Mouse (Mus musculus): ENCODE measurements around the gene Spred3.
"Not testable (repeated sequence)": the region's sequence is repeated elsewhere in the genome, so short reads cannot be mapped to it uniquely, and the experiment has no call there.

Gene Spred3

DNA sequence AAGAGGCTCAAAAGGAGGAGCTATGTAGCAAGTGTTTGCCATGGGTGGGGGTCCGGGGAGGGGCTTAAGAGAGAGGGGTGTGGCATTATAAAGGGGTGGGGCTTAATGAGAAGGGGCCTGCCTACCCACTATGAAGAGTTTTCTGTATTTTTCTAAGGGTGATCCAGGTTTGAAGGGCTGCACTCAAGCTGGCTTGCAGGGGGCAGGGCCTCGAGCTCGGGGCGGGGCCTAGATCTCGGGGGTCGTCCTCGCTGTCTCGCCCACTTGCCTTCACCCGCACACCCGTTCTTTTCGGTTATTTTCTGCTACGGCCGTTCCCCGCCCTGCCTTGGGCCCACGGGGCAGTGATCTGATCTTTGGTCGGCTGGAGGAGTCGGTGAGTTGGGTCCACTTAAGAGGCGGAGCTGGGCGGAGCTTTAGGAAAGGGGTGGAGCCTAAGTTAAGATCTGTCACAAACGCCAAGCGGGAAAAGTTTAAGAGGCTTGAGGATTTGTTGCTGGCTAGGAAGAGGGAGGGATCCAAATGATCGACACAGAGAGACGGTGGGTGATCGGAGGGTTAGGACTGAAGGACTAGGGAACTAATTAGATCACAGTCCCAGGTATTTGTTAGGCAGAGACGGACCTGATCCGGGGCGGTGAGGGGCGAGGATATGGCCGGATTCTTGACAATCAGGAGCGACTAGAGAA is at the start of gene Spred3, which contains the start of gene Ggn:
Gene Spred3 (minus strand): TSS at position 346 of the 689 bp plus-strand sequence.
Gene Ggn (plus strand): TSS at position 145 of the 689 bp plus-strand sequence.
- peak; percentile 80 for DNase-seq

GRCm38 (mm10) chr7:29214846-29215245 is 44.6 kb upstream of the Spred3 start:
- no peak for DNase-seq

DNA sequence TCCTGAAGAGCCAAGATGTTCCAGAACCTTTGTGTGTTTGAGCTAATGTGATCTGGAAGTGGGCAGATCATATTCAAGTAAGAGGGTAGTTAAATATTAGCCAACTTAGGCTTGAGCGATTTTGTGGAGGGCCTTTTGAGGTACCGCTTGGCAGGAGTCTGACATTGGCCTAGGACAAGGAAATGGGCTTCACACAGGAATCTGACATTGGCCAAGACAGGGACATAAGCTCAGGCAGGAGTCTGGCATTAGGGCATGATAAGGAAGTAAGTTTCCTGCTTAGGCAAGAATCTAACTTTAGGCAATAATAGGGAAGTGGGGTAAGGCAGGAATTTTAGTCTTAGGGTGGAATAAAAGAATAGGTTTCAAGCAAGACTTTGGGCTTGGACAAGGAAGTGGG is 44.0 kb upstream of the Spred3 start:
- DNase-seq: no peak

DNA sequence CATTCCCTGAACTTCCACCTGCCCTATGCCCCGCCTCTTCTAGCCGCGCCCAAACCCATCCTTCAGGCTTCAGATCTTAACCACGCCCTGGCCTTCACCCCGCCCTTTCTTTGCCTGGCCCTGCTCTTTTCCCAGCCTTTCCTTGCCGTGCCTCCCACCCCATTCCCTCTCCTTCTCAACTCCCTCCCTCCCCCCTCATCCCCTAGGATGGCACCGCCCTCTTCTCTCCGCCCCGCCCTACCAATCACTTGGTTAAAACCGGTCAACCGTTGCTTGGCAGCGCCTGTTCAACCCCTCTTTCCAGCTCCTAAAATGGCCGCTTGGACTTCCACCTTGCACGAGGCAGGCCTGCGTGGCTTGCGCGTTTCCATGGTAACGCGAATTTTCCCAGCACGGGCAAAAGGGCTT is 43.5 kb upstream of the Spred3 start, which contains the start of gene Catsperg1:
Gene Catsperg1 (minus strand): TSS at position 361 of the 408 bp plus-strand sequence.
- DNase-seq: peak; percentile 9

GRCm38 (mm10) chr7:29212775-29213560 is 42.8 kb upstream of the Spred3 start:
- not testable (repeated sequence) for DNase-seq

- peak; percentile 7 for DNase-seq
Observed at GRCm38 (mm10) chr7:29212199-29212765, 42.1 kb upstream of the Spred3 start.

DNA sequence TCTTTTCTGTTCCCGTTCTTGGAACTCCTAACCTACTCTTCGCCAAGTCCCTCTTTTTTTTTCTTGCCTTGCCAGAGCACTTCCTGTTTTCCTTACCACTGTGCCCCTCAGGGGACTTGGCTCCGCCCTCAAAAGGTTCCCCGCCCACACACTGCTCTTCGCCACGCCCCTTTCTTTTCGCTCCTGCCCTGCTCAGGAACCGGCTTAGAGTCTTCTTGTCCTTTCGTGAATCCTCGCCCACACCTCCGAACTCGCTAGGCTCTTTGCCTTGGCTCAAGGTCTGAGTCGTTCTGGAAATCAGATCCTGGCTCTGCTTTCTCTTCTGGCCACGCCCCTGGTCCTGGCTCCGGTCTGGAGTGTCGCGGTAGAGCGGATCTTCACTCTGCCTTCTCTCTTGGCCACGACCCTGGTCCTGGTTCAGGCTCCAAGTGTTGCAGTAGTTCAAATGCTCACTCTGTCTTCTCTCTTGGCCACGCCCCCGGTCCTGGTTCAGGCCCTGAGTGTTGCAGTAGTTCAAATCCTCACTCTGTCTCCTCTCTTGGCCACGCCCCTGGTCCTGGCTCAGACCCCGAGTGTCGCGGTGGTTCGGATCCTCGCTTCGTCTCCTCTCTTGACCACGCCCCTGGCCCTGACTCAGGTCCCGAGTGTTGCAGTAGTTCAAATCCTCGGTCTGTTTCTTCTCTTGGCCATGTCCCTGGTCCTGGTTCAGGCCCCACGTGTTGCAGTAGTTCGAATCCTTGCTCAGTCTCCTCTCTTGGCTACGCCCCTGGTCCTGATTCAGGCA is 41.4 kb upstream of the Spred3 start:
- DNase-seq: peak; percentile 91

GRCm38 (mm10) chr7:29211013-29211412 is 40.8 kb upstream of the Spred3 start:
- peak; percentile 70 for DNase-seq

- no peak for DNase-seq
Observed at GRCm38 (mm10) chr7:29202577-29202976, 32.4 kb upstream of the Spred3 start.

GRCm38 (mm10) chr7:29194230-29194629 is 24.0 kb upstream of the Spred3 start:
- DNase-seq: not testable (repeated sequence)

DNA sequence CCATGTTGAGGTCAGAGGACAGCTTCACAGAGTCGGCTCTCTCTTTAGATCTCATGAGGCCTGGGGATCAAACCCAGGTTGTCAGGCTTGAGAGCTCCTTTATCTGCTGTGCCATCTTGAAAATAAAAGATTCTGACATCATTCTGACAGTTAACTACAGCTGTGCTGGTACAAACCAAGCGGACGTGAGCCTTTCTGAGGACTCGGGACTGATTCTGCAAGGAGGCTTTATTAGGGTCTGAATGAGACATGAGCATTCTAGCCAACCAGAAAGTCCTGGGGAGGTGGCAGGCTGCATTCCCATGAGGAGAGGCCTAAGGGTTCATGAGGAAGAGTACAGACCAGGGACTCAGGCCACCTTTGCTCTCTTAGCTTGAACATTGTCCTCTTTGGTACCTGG is 11.1 kb upstream of the Spred3 start:
- DNase-seq: not testable (repeated sequence)

- DNase-seq: no peak
Observed at GRCm38 (mm10) chr7:29180854-29181236, 10.6 kb upstream of the Spred3 start.

DNA sequence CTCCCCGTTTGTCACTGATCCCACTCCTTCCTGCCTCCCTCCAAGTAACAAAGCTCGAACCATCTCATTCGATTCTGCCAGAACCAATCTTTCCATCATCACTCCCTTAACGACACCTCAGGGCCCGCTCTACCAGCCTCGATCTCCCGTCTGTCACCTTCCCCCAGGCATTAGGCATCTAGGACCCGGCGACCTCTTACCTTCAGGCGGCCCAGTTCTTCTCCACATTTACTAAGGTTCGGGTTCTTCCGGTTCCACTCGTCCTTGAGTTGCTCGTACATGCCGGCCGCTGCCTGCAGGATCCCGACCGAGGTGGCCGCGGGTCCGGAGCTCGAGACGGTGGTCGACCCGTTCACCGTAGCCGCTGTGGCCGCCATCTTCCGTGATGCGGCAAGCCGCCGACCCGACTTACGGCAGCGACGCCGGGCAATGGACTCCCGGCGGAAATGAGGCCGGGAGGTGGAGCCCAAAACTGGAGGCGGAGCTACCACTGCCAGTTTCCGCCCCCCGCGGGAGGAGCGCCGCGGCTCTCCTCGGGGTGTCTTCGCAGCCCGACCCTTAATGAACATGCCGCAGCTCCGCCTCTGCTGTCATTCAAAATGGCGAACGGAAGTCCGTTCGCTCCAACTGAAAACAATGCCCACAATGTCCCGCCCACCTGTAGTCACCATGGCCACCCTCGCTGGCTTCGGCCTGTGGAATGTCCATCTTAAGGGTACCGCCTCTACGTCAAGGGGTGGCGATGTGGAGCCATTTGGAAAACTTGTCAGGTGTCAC is 10.1 kb upstream of the Spred3 start, which contains the start of gene Psmd8:
Gene Psmd8 (minus strand): TSS at position 625 of the 777 bp plus-strand sequence.
- DNase-seq: peak; percentile 96

- no peak for DNase-seq
Observed at GRCm38 (mm10) chr7:29179323-29179722, 9.1 kb upstream of the Spred3 start.

DNA sequence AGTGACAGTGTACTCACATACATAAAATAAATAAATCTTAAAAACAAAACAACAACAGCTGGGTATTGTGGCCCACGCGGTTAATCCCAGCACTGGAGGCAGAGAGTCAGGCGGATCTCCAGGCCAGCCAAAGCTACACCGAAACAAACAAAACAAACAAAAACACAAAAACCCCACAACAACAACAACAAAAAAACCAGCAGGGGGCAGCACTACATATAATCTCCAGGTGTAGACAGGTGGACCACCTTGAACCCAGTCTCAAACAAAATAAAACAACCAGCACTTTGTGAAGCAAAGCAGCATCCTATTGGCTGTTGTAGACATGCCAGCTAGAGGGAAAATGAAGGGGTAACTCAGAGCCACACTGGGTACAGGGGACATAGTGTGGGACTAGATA is 7.9 kb upstream of the Spred3 start:
- DNase-seq: no peak

GRCm38 (mm10) chr7:29172390-29173016 is 2.3 kb upstream of the Spred3 start:
- DNase-seq: no peak

GRCm38 (mm10) chr7:29171562-29172097 is 1.4 kb upstream of the Spred3 start:
- no peak for DNase-seq

DNA sequence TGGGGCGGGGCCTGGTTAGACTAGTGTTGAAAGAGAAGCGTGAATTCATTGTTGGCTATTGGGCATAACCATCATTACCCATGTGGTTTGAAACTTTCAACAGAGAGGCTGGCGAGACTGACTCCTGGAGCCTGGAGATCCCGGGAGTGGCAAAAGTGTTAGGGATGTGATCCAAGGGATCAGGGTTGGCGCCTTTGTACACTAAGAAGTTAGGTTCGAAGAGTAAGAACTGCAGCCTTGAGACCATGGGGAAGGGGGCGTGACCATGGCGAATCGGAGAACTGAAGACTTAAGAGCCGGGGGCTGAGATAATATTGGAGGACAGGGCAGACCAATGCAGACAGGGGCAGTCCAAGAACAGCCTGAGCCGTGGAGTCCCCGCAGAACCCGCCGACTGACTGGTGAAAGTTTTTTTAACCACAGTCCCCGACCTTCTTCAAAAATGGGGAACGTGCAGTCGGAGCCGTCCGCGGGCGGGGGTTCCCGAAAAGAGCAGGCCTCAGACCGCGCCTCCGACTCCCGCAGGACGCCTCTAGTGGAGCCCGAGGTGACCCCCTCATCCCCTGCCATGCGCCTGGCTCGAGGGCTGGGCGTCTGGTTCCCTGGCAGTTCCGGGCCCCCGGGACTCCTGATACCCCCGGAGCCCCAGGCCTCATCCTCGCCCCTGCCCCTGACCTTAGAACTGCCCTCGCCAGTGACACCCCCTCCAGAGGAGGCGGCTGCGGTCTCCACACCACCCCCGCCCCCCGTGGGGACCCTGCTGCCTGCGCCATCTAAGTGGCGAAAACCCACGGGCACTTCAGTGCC is 747 bp upstream of the Spred3 start:
- DNase-seq: peak; percentile 35

- DNase-seq: peak; percentile 70
Observed at GRCm38 (mm10) chr7:29169231-29170065, 763 bp downstream of the Spred3 start.
